Mouse (Mus musculus): Measurements from ENCODE around the gene Capn2.

Gene Capn2

GRCm38 (mm10) chr1:182516758-182517676, at the start of gene Capn2:
TSS of gene Capn2 (minus strand) at chr1:182517608.
- peak; percentile 92 to 93 for DNase-seq

GRCm38 (mm10) chr1:182565351-182565835, 48.0 kb upstream of the Capn2 start:
- no peak for DNase-seq

- DNase-seq: peak in 1 of 2 experiments; percentile 29
Measured at GRCm38 (mm10) chr1:182564408-182565120, 47.2 kb upstream of the Capn2 start, which contains the start of gene Capn8. TSS of gene Capn8 (plus strand) at chr1:182565007.

GRCm38 (mm10) chr1:182562576-182563370, 45.4 kb upstream of the Capn2 start:
- peak; percentile 18 to 48 for DNase-seq

GRCm38 (mm10) chr1:182561945-182562514, 44.6 kb upstream of the Capn2 start:
- peak; percentile 36 to 56 for DNase-seq

- peak; percentile 54 to 68 for DNase-seq
Measured at GRCm38 (mm10) chr1:182560390-182561098, 43.1 kb upstream of the Capn2 start.

- no peak for DNase-seq
Measured at GRCm38 (mm10) chr1:182559530-182559929, 42.1 kb upstream of the Capn2 start.

- DNase-seq: no peak
Measured at GRCm38 (mm10) chr1:182558271-182558670, 40.9 kb upstream of the Capn2 start.

- DNase-seq: peak; percentile 57 to 69
Measured at GRCm38 (mm10) chr1:182553649-182554375, 36.4 kb upstream of the Capn2 start.

GRCm38 (mm10) chr1:182550761-182551160, 33.4 kb upstream of the Capn2 start:
- no peak for DNase-seq

- DNase-seq: no peak
Measured at GRCm38 (mm10) chr1:182543906-182544305, 26.5 kb upstream of the Capn2 start.

GRCm38 (mm10) chr1:182543136-182543535, 25.7 kb upstream of the Capn2 start:
- no peak for DNase-seq

- DNase-seq: no peak
Measured at GRCm38 (mm10) chr1:182542110-182542509, 24.7 kb upstream of the Capn2 start.

GRCm38 (mm10) chr1:182539023-182539940, 21.9 kb upstream of the Capn2 start:
- DNase-seq: peak; percentile 69 to 79

- DNase-seq: no peak
Measured at GRCm38 (mm10) chr1:182535080-182535481, 17.7 kb upstream of the Capn2 start.

GRCm38 (mm10) chr1:182533583-182533982, 16.2 kb upstream of the Capn2 start:
- no peak for DNase-seq

GRCm38 (mm10) chr1:182527921-182528858, 10.8 kb upstream of the Capn2 start:
- DNase-seq: peak; percentile 54 to 70

- DNase-seq: no peak
Measured at GRCm38 (mm10) chr1:182527261-182527766, 9.9 kb upstream of the Capn2 start.
